Mouse (Mus musculus) lung, adult 18-20 months (tissue): Measurements from ENCODE around the gene Tshz2.
"Not testable (repeated sequence)": the region's sequence is repeated elsewhere in the genome, so short reads cannot be mapped to it uniquely, and the experiment has no call there.

ENCODE experiments used
- DNase-seq, 2 experiments: peaks; one replicate each; pipeline ENCODE4 v3.0.0; 2022; ENCODE audit warnings: mixed read lengths in 2 of 2

Gene Tshz2

DNA sequence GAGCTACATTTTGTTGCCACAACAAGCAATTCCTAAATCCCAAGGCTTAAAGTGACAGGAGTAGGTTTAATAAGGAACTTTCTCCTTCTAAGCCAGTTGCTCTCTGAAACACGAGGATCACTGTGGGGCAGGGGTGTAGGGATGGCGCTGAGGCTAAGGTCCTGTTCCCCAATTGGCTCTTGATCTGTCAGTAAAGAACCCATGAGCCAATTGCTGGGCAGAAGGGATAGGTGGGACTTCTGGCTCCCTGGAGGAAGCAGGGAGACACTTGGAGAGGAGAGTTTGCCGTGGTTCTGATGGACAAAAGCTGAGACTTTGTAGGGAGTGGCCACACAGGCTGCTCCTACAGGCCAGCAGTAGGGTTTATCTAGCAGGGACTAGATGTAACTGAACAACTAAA, 128.9 kb downstream of the Tshz2 start:
- DNase-seq = no peak

GRCm38 (mm10) chr2:169762301-169762700, 129.5 kb downstream of the Tshz2 start:
- DNase-seq = no peak

GRCm38 (mm10) chr2:169763716-169764115, 130.9 kb downstream of the Tshz2 start:
- no peak for DNase-seq

DNA sequence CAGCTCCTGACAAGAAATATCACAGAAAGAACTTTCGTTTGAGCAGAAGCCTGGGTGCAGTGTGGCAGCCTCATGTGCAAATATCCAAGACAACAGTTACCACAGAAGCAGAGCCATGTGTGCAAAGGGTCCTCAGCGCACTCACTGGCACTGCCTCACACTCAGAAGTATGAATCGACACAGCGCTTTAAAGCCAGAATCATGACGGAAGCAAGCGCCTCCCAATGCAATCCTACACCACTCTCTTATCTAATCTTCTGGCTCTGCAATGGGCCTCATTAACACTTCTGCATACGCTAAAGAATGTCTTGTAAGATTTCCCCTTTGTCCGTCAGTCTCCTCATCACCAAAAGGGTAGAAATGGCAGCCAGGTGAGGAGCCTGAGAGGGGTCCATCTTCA, 133.4 kb downstream of the Tshz2 start:
- no peak for DNase-seq

DNA sequence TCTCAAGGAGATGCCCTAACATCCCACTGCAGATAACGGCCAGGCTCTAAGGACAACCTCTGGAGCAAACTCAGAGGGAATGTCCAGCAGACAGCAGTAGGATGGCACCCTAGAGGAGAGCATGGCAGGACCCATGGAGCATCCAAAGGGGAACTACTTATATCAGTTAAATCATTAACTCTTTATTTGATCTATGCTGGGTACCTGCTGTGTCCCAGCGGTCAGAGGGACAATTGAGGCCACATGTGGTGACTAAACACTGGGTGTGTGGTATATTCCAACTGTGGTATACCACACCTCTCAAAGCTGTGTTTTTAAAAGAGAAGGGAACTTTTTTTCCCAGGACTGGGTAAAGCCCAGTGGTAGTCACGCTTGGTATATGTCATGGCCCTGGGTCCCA, 134.5 kb downstream of the Tshz2 start:
- no peak for DNase-seq

GRCm38 (mm10) chr2:169775078-169775477, 142.3 kb downstream of the Tshz2 start:
- DNase-seq = no peak

DNA sequence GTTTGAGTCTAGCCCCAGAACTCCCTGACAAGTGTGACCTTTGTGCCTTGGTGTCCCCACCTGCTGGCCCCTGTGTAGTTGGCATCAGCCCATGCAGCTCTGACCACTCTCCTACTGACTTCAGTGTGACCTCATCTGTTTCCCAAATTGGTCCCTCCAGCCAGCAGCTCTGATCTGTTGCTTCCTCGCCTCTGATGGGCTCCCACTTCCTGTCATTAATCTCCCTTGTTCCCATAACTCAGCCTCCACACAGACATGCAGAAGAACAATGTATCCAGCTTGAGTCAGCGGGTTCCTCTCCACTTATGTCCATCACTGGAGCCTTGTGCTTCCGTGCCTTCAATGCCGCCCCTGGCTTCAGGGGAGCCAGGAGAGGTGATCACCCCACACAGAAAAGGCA, 144.4 kb downstream of the Tshz2 start:
- DNase-seq = peak; percentile 12 to 25

DNA sequence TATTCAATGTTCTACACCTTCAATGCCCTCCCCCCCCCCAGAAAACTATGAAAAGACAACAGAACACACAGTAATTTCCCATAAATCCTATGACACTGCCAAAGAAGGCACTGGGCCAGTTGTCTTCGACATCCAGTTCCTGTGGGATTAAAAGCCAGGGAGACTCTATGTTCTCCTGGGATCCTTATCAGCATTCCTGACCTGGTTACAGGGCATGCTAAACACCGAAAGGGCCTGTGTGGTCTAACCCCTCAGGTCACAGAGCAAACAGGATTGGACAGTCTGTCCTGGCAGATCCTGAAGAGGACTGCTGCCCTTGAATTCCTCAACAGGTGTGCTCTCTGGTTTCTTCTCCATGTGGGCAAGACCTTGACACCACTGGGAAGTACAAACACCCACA, 145.0 kb downstream of the Tshz2 start:
- DNase-seq = no peak

DNA sequence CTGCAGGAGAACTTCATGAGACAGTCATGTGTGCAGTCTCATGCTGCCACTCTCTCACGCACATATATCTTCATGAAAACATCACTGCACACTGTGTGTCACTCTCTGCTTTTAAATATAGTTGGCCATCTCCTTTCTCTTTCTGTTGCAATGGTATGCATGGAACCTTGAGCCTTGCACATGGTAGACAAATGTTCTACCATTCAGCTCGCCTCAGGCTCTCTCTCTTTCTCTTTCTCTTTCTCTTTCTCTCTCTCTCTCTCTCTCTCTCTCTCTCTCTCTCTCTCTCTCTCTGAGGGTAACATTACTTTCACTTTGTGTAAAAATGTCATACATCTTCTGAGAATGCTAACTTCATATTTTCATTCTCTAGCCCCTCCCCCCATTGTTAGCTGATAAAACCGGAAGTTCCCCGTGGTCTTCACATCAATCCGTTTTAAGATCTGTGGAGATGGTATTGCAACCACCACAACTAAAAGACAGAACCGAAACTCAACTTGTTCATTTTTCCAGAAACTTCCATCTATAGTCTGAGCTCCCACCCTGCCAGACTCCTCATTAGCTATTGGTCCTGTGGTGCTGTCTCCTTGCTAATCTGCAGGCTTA, 146.0 kb downstream of the Tshz2 start:
- DNase-seq = no peak

GRCm38 (mm10) chr2:169781671-169782070, 148.9 kb downstream of the Tshz2 start:
- not testable (repeated sequence) for DNase-seq

DNA sequence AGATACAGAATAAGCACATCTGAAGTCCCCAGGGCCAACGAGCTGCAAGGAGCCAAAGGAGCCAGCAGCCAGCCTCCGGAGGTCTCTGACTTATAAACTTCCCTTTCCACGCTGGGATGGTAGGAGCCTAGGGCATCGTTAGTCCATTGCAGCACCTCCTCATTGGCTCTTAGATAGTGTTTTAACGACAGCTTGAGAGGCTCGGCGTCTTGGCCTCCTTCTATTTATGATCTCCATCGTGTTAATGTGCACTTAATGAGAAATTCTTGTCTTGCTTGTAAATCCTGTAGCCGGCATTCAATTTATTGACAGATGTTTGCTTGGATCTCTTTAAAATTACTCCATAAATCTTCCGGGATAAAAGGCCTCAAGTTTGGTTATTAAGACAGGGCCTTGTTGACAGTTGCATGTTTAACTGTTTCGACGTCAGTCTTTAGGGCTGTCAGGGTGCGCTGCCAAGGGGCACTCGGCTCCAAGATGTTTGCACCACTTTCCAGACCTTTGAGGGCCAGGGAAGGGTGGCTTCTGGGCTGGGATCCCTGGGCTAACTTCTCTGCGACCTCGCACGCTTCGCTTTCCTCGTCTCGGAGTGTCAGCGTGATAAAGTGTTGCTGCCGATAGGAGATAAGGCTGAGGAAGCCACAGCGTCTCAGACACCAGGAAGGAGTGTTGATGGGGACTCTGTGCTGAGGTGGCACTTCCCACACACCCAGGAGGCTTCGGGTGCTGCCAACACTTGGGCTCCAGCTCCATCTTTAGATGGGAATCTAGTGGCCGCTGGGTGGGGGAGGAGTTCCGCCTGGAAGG, 150.3 kb downstream of the Tshz2 start:
- DNase-seq = peak in 1 of 2 experiments; percentile 18

DNA sequence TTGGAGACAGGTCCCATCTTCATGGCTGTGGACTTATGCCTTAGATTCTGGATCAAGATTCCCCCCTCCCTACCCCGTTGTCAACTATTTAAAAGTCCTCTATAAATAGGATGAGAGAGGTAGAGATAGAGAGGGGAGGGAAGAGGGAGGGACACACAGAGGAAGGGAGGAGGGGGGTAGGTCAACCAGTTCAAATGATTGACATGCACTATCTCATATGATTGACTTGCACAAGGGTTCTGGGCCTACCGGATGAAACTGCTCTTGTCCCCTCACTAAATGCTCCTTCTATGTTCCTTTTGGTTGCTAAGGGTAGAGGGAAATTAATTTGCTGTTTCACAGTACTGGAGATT, 150.8 kb downstream of the Tshz2 start:
- no peak for DNase-seq

- DNase-seq = peak; percentile 14 to 36
These were observed 154.6 kb downstream of the Tshz2 start for GRCm38 (mm10) chr2:169787381-169787780.

GRCm38 (mm10) chr2:169787906-169788305, 155.1 kb downstream of the Tshz2 start:
- no peak for DNase-seq

DNA sequence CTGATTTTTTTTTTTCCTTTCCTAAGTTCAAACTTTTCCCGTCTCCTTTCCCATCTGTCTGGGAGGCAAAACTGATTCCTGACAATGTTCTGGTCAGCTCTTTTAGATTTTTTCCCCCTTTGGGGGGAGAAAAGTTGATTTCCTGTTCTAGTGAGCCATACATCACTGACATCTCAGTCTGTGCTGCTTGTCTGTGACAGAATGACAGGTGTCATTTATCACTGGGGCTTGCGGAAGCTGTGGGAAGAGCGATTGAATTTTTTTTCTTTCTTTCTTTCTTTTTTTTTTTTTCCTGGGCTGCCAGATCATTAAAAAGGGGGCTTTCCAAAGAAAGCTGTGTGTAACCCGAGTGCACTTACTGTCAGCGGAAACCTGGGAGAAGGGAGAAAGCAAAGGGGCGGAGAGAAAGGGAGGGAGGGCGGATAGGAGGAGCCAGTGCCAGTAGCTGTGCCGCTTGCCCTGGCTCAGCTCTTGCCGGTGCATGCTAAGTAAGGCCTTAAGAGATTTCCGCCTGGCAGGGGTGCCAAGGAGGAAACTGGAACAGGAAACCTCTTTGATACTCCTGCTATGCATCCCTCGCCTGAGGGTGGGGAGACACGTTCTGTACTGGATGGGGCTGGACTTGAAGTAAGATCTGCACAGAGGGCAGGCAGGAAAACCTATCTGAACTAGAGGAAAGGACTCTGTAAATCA, 157.8 kb downstream of the Tshz2 start:
- DNase-seq = peak; percentile 86 to 88

DNA sequence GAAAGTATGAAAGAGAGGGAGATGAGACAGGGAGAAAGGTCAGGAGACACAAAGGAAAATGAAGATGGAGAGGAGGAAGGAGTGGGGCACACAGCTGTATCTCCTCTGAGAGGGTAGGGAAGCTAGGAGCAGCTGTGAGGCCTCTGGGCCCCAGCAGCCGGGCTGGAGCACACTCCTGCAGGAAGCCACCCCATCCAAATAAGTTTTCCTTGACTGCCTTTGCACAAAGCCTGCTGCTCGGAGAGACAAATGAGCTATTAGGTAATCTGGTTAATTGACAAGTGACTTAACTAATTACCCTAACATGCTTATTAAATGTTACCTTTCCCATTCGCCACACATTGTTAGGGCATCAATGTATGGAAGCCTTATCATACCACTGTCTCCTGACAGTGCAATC, 159.9 kb downstream of the Tshz2 start:
- no peak for DNase-seq

GRCm38 (mm10) chr2:169802241-169802640, 169.4 kb downstream of the Tshz2 start:
- DNase-seq = no peak

DNA sequence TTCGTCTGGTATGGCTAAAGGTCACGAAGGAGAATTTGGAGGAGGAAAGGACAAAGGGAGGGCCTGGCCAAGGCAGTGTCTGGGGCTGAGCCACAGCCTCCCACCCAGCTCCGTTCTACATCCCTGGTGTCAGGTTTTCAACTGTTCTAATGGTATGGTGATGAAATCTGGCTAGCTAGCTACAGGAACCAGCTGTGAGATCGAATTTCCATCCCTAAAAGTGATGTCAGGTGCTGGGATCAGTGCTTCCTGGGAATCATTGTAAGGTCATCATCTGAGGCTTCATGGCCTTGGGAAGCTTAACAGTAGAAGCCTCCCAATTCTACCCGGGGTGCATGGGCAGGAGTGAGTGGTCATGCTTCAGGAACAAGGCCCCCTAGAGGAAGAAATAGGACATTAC, 171.6 kb downstream of the Tshz2 start:
- DNase-seq = no peak

- no peak for DNase-seq
These were observed 172.7 kb downstream of the Tshz2 start for GRCm38 (mm10) chr2:169805545-169805944.

GRCm38 (mm10) chr2:169811589-169811988, 178.8 kb downstream of the Tshz2 start:
- DNase-seq = no peak

DNA sequence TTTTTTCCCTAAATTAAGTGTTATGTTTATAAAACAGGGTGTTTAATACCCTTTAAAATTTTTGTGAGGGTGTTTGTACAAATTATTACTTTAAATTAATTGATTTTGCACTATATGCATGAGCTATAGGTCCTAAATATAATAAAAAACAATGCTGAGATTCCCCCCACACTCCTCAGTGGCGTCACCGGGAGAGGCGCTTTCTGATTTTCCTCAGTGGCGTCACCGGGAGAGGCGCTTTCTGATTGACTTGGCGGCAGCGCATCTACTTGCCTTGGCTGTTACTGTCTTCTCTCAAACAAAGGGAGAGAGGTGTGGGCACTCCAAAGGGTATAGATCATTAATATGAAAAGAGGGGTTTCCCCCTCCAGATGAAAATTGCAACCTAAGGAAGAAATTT, 179.2 kb downstream of the Tshz2 start:
- no peak for DNase-seq

DNA sequence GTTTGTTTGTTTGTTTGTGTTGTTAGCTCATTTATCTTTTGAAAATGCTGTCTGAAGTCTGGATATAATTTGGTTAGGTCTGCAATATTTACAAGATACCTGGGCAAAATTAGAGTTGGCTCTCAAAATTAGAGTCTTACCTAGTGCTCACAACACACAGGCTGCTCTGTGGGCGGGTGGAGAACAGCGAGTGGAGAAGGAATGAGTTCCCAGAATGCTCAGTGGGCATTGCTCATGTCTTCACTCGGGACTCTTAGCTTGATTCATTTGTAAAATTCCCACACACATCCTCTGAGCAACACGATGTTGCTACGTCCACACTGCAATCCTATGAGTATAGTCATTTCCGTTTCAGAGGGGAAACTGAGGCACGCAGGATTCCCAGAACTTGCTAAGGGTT, 180.1 kb downstream of the Tshz2 start:
- DNase-seq = no peak

- no peak for DNase-seq
These were observed 181.5 kb downstream of the Tshz2 start for GRCm38 (mm10) chr2:169814351-169814750.

- DNase-seq = no peak
These were observed 181.9 kb downstream of the Tshz2 start for GRCm38 (mm10) chr2:169814757-169815156.
